Mouse (Mus musculus): Measurements from ENCODE around the gene Nav1. TPM values are rescaled to one million over a fixed set of nuclear protein-coding genes. Genes with fewer than 3 reads are reported as not detected.

Nav1 gene
- polyA plus RNA-seq, 1 experiment = 16.3 TPM

- Histone ChIP-seq H3K27me3 (ENCODE audit: control insufficient read depth, insufficient read depth, low read length) (no peaks in the 10 kb centered on the region), H3K27ac (ENCODE audit: insufficient read depth, low read length) (no peak overlapping the region), H3K4me3 (ENCODE audit: extremely low read depth, insufficient read depth, insufficient read length) (no peak overlapping the region), H3K4me1 (ENCODE audit: control insufficient read depth, insufficient read depth, insufficient read length) (no peaks in the 10 kb centered on the region), H3K36me3 (ENCODE audit: control insufficient read depth, insufficient read depth, low read length) (peaks cover 30% of the 10 kb centered on the region)
- TF ChIP-seq CTCF (IDR thresholded peaks at IDR 0.05; ENCODE audit: extremely low read depth, insufficient read depth, insufficient read length, insufficient replicate concordance) (no peak), POLR2A (IDR thresholded peaks at IDR 0.05; ENCODE audit: low read depth, low read length) (no peak)
- 61% methylated on average over 2 of the region's 2 CpGs for WGBS
- DNase-seq (ENCODE audit: low read depth in 1 of 2, low spot score in 2 of 2) = no peak
Measured at GRCm38 (mm10) chr1:135410967-135411366, 196.1 kb downstream of the Nav1 start.

DNA sequence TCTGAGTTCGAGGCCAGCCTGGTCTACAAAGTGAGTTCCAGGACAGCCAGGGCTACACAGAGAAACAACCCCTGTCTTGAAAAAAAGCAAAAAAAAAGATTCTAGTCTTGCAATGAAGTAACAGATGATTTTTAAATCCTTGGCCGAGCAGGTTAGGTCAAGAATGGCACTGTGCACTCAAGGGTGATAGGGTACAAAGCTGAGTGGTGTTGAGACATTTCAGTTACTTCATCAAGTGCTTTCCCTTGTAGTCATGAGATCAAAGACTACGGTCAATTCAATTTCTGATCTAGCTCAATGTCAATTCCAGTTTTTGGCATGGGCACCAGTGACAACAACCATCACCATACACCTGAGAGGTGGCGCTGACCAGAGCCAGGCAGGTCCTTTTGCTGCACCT, 198.1 kb downstream of the Nav1 start:
- H3K36me3 ChIP-seq (ENCODE audit: control insufficient read depth, insufficient read depth, low read length) = peaks cover 41% of the 10 kb centered on the region
- TF ChIP-seq POLR2A (IDR thresholded peaks at IDR 0.05; ENCODE audit: low read depth, low read length) (no peak), CTCF (IDR thresholded peaks at IDR 0.05; ENCODE audit: extremely low read depth, insufficient read depth, insufficient read length, insufficient replicate concordance) (no peak)
- no peak overlapping the region for H3K27ac ChIP-seq (ENCODE audit: insufficient read depth, low read length)
- no peak overlapping the region for H3K4me3 ChIP-seq (ENCODE audit: extremely low read depth, insufficient read depth, insufficient read length)
- H3K27me3 ChIP-seq (ENCODE audit: control insufficient read depth, insufficient read depth, low read length) = no peaks in the 10 kb centered on the region
- WGBS = 95% methylated on average over 4 of the region's 4 CpGs
- no peaks in the 10 kb centered on the region for H3K4me1 ChIP-seq (ENCODE audit: control insufficient read depth, insufficient read depth, insufficient read length)
- no peak for DNase-seq (ENCODE audit: low read depth in 1 of 2, low spot score in 2 of 2)

DNA sequence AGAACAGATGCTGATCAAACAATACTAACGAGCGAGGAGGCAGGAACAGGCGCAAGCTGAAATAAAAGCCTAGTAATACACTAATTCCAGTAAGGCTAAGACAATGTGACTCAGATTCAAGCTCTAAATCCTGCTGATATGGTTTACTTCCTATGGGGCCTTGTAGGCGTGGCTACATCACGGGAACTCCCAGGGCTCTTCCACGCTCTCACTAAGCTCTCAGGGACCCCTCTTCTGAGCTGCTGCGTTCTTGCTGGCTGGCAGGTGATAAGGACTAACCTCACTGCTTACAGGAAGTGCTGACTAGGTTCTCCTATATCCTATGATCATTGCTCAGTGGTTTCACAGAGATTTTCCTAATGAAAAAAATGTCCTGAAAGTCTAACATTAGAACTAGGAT, 201.7 kb downstream of the Nav1 start:
- H3K4me1 ChIP-seq (ENCODE audit: control insufficient read depth, insufficient read depth, insufficient read length) = no peaks in the 10 kb centered on the region
- no peak overlapping the region for H3K27ac ChIP-seq (ENCODE audit: insufficient read depth, low read length)
- 80% methylated on average over 7 of the region's 7 CpGs for WGBS
- peaks cover 44% of the 10 kb centered on the region for H3K36me3 ChIP-seq (ENCODE audit: control insufficient read depth, insufficient read depth, low read length)
- DNase-seq (ENCODE audit: low read depth in 1 of 2, low spot score in 2 of 2) = no peak
- TF ChIP-seq POLR2A (IDR thresholded peaks at IDR 0.05; ENCODE audit: low read depth, low read length) = no peak
- no peak overlapping the region for H3K4me3 ChIP-seq (ENCODE audit: extremely low read depth, insufficient read depth, insufficient read length)
- no peaks in the 10 kb centered on the region for H3K27me3 ChIP-seq (ENCODE audit: control insufficient read depth, insufficient read depth, low read length)

DNA sequence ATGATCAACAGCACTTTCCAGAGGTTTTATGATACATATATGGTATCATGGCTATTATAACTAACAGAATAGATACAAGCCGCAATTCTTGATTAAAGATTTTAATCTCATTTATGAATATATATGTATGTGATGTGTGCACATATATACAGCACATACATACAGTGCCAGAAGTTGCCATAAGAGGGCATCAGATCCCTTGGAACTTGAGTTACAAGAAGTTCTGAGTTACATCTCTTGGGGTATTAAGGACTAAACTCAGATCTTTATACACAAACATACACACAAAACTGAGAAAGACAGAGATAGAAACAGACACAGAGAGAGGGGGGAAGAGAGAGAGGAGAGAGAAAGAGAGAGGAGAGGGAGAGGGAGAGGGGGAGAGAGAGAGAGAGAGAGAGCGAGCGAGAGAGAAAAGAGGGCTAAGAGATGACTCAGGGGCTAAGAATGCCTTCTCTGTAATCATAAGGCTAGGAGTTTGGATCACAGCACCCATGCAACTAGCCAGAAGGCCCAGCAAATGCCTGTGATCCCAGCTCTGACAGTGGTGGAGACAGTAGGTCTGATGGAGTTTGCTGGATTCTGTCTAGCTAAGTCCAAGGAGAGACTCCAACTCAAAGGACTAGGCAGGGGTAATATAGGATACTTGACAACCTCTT, 205.5 kb downstream of the Nav1 start:
- Histone ChIP-seq H3K4me1 (ENCODE audit: control insufficient read depth, insufficient read depth, insufficient read length) (no peaks in the 10 kb centered on the region; the same call in 1 of the 2 replicates), H3K27ac (ENCODE audit: insufficient read depth, low read length) (no peak overlapping the region), H3K27me3 (ENCODE audit: control insufficient read depth, insufficient read depth, low read length) (no peaks in the 10 kb centered on the region), H3K36me3 (ENCODE audit: control insufficient read depth, insufficient read depth, low read length) (peaks cover 37% of the 10 kb centered on the region), H3K4me3 (ENCODE audit: extremely low read depth, insufficient read depth, insufficient read length) (no peak overlapping the region)
- WGBS = 96% methylated on average over 3 of the region's 3 CpGs
- no peak for TF ChIP-seq CTCF (IDR thresholded peaks at IDR 0.05; ENCODE audit: extremely low read depth, insufficient read depth, insufficient read length, insufficient replicate concordance)
- no peak for TF ChIP-seq POLR2A (IDR thresholded peaks at IDR 0.05; ENCODE audit: low read depth, low read length)
- DNase-seq (ENCODE audit: low read depth in 1 of 2, low spot score in 2 of 2) = no peak

GRCm38 (mm10) chr1:135399466-135399865, 207.6 kb downstream of the Nav1 start:
- TF ChIP-seq CTCF (IDR thresholded peaks at IDR 0.05; ENCODE audit: extremely low read depth, insufficient read depth, insufficient read length, insufficient replicate concordance) = no peak
- TF ChIP-seq POLR2A (IDR thresholded peaks at IDR 0.05; ENCODE audit: low read depth, low read length) = no peak
- H3K27ac ChIP-seq (ENCODE audit: insufficient read depth, low read length) = no peak overlapping the region
- DNase-seq (ENCODE audit: low read depth in 1 of 2, low spot score in 2 of 2) = no peak
- no peak overlapping the region for H3K4me3 ChIP-seq (ENCODE audit: extremely low read depth, insufficient read depth, insufficient read length)
- H3K27me3 ChIP-seq (ENCODE audit: control insufficient read depth, insufficient read depth, low read length) = no peaks in the 10 kb centered on the region
- H3K36me3 ChIP-seq (ENCODE audit: control insufficient read depth, insufficient read depth, low read length) = peaks cover 30% of the 10 kb centered on the region
- H3K4me1 ChIP-seq (ENCODE audit: control insufficient read depth, insufficient read depth, insufficient read length) = no peaks in the 10 kb centered on the region; the same call in 1 of the 2 replicates
- 54% methylated on average over 5 of the region's 5 CpGs for WGBS

DNA sequence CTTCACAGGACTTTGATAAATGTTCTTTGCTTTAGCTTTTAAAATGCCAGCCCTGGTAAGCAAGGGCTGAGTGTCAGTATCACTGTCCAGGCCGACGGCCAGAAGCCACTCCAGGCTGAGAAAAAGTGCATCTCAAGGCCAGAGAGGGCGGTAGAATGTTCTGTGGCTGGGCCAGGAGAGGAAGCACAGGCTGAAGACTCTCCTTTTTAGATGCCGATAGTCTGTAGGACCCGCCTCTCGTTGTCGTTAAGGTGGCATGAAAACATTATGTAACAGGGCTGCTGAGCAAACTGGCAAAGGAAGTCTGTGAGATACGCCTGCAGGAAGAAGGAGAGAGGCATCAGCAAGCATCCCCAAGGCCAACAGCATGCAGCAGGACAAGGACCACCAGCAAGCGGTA, 221.9 kb downstream of the Nav1 start:
- peaks cover 44% of the 10 kb centered on the region for H3K36me3 ChIP-seq (ENCODE audit: control insufficient read depth, insufficient read depth, low read length)
- WGBS = 85% methylated on average over 9 of the region's 9 CpGs
- TF ChIP-seq POLR2A (IDR thresholded peaks at IDR 0.05; ENCODE audit: low read depth, low read length) (no peak), CTCF (IDR thresholded peaks at IDR 0.05; ENCODE audit: extremely low read depth, insufficient read depth, insufficient read length, insufficient replicate concordance) (no peak)
- no peaks in the 10 kb centered on the region for H3K4me1 ChIP-seq (ENCODE audit: control insufficient read depth, insufficient read depth, insufficient read length)
- H3K27me3 ChIP-seq (ENCODE audit: control insufficient read depth, insufficient read depth, low read length) = no peaks in the 10 kb centered on the region
- DNase-seq (ENCODE audit: low read depth in 1 of 2, low spot score in 2 of 2) = no peak
- H3K27ac ChIP-seq (ENCODE audit: insufficient read depth, low read length) = no peak overlapping the region
- H3K4me3 ChIP-seq (ENCODE audit: extremely low read depth, insufficient read depth, insufficient read length) = no peak overlapping the region

Other genes with a start within 250 kb of the Nav1 start
- gene Shisa4, start 232.1 kb downstream of the Nav1 start, polyA plus RNA-seq (2012; rRNA removed) = 4.2 and 8.2 TPM in 2 replicates
- gene Ipo9, start 176.8 kb downstream of the Nav1 start, polyA plus RNA-seq (2012; rRNA removed) = 55.6 and 60.1 TPM in 2 replicates
- gene Csrp1, start 112.8 kb upstream of the Nav1 start, polyA plus RNA-seq (2012; rRNA removed) = 174 and 192 TPM in 2 replicates
- gene Phlda3, start 158.8 kb upstream of the Nav1 start, polyA plus RNA-seq (2012; rRNA removed) = 17.5 and 18.9 TPM in 2 replicates
- 0.80 and 1.3 TPM in 2 replicates for gene Tnni1, start 172.1 kb upstream of the Nav1 start, polyA plus RNA-seq (2012; rRNA removed)
- gene Lad1, start 211.3 kb upstream of the Nav1 start, polyA plus RNA-seq (2012; rRNA removed) = 3.1 and 5.1 TPM in 2 replicates
- 0.52 and 0.75 TPM in 2 replicates for gene Tnnt2, start 229.1 kb upstream of the Nav1 start, polyA plus RNA-seq (2012; rRNA removed)